Mouse (Mus musculus): Measurements from ENCODE around the gene Aip. TPM values are rescaled to one million over a fixed set of nuclear protein-coding genes. Genes with fewer than 3 reads are reported as not detected.

Aip gene
- polyA plus RNA-seq, 1 experiment from 2014 or later = 92.4 TPM

DNA sequence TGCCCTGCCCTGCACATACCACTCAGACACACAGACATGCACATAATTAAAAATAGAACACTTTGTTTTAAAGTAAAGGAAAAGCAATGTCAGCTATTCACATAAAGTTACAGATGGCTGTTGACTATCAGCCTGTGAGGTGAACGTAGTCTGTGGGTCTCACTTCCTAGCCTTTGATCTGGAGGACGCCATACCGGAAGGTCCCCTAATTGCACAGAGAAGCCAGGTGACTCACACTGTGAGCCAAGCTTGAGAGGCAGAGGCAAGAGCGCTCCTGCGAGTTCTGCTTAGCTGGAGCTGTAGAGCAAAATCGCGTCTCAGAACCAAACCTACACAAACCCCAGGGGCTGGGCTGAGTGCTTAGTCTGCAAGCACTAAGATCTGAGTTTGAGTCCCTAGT, 31.9 kb downstream of the Aip start:
- no peak overlapping the region for H3K27ac ChIP-seq (replicated peaks)
- 78% methylated on average over 7 of the region's 7 CpGs for WGBS
- H3K36me3 ChIP-seq = no peaks in the 10 kb centered on the region
- no peaks in the 10 kb centered on the region; the same call in 1 of the 2 replicates for H3K27me3 ChIP-seq
- no peak overlapping the region for H3K4me2 ChIP-seq
- H3K4me1 ChIP-seq (replicated peaks) = peaks cover 22% of the 10 kb centered on the region
- no peak overlapping the region for H3K4me3 ChIP-seq
- no peaks in the 10 kb centered on the region for H3K9me3 ChIP-seq
- no peak overlapping the region for H3K9ac ChIP-seq
- no peak for ATAC-seq (ENCODE audit: low read depth)

DNA sequence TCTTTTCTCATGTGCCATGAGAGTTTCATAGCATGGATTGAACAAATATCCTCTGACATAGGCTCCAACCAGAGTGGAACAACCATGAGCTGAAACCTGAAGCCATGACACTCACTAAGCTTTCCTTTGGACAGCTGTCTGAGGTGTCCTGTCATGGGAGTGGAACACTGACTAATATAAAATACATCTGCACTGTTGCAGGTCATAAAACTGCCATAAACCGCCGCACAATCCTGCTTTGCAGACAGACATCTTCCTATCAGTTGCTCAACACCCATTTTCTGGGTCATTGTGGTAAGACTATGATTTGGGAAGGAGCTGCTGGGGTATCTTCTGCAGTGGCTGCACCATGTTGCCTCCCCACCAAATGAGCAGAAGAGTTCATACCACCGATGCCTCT, 32.9 kb downstream of the Aip start:
- no peak for ATAC-seq (ENCODE audit: low read depth)
- no peak overlapping the region for H3K27ac ChIP-seq (replicated peaks)
- no peak overlapping the region for H3K9ac ChIP-seq
- H3K27me3 ChIP-seq = no peaks in the 10 kb centered on the region; the same call in 1 of the 2 replicates
- WGBS = 86% methylated on average over 3 of the region's 3 CpGs
- H3K4me3 ChIP-seq = no peak overlapping the region
- no peaks in the 10 kb centered on the region for H3K36me3 ChIP-seq
- H3K4me2 ChIP-seq = no peak overlapping the region
- H3K9me3 ChIP-seq = no peaks in the 10 kb centered on the region
- peaks cover 12% of the 10 kb centered on the region for H3K4me1 ChIP-seq (replicated peaks)

DNA sequence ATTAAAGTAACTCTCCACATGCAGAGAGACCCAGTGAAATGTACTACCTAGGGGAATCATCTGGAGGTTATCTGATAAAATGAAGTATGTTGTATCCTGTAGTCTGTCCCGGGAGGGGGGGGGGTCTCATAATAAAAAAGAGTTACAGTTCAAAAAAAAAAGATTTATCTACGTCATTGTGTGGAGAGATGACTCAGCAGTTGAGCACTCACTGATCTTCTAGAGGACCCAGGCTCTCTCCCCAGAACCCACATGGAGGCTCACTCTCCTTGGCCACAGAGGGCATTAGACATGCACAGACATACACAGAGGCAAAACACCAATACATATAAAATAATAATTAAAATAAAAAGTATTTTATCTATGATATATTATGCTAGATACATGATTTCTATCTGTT, 34.3 kb downstream of the Aip start:
- Histone ChIP-seq H3K36me3 (no peaks in the 10 kb centered on the region), H3K27me3 (no peaks in the 10 kb centered on the region; the same call in 1 of the 2 replicates), H3K27ac (replicated peaks) (no peak overlapping the region), H3K4me2 (no peak overlapping the region), H3K9me3 (no peaks in the 10 kb centered on the region), H3K9ac (no peak overlapping the region), H3K4me1 (replicated peaks) (peaks cover 6% of the 10 kb centered on the region), H3K4me3 (no peak overlapping the region)
- no peak for ATAC-seq (ENCODE audit: low read depth)
- 80% methylated on average over 2 of the region's 2 CpGs for WGBS

DNA sequence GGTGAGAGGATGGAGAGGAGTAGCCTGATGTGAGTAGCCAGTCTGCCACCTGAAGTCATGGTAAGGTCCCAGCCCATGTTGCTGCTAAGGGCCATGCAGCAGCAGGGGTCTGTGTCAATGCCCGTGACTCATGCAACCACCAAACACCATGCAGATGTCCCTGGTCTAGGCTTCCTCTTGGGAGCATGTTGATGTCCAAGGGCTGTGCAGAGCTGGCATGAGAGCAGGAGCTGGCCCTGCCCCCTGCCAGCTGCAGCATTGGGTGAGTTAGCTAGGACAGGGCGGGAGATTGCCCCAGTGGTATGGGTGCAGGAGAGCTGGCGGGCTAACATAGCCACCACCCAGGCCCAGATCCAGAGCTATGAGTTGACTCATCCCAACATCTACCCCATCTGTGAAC, 35.2 kb downstream of the Aip start:
- H3K4me3 ChIP-seq = no peak overlapping the region
- H3K4me2 ChIP-seq = no peak overlapping the region
- H3K36me3 ChIP-seq = no peaks in the 10 kb centered on the region
- H3K4me1 ChIP-seq (replicated peaks) = no peaks in the 10 kb centered on the region
- H3K9ac ChIP-seq = no peak overlapping the region
- no peak overlapping the region for H3K27ac ChIP-seq (replicated peaks)
- no peak for ATAC-seq (ENCODE audit: low read depth)
- H3K9me3 ChIP-seq = no peaks in the 10 kb centered on the region
- 84% methylated on average over 3 of the region's 3 CpGs for WGBS
- no peaks in the 10 kb centered on the region; the same call in none of the 2 replicates for H3K27me3 ChIP-seq

DNA sequence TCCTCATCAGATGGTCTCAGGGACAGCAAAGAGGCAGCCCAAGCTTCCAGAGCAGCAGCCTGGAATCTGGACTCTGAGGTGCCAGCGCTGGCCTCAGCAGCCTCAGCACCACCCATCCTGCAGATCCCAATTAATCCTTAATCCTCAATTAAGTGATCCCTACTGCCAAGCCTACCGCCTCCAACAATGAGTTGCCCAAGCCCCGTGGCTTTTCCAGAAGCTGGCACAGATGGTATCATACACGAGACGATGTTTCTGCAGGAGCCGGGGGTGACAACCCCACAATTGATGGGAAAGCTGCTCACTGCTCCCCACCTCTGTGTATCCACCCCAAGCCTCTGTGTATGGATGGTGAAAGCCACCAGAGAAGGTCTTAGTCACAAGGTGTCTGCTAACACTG, 36.5 kb downstream of the Aip start:
- Histone ChIP-seq H3K4me2 (no peak overlapping the region), H3K9me3 (no peaks in the 10 kb centered on the region), H3K9ac (no peak overlapping the region), H3K27ac (replicated peaks) (no peak overlapping the region), H3K4me3 (no peak overlapping the region), H3K4me1 (replicated peaks) (no peaks in the 10 kb centered on the region), H3K36me3 (no peaks in the 10 kb centered on the region), H3K27me3 (no peaks in the 10 kb centered on the region; the same call in none of the 2 replicates)
- ATAC-seq (ENCODE audit: low read depth) = no peak
- WGBS = 82% methylated on average over 6 of the region's 6 CpGs

DNA sequence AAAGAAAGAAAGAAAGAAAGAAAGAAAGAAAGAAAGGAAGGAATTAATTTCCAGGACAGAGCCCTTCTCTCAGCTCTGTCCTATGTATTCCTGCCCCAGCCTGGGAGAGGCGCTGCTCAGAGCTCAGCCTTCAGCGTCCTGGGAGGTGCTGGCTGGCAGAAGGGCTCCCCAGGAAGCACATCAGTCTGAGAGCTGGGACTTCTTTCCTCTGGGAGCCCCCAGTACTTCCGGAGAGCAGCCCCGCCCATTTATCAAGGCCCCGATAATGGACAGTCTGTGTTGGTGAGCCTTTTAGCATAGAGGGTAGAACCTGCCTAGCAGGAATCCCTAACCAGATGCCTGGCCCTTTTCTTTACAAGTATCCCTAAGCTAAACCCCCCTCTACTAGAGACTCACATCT, 37.5 kb downstream of the Aip start:
- Histone ChIP-seq H3K9ac (no peak overlapping the region), H3K4me2 (no peak overlapping the region), H3K4me1 (replicated peaks) (no peaks in the 10 kb centered on the region), H3K9me3 (no peaks in the 10 kb centered on the region), H3K4me3 (no peak overlapping the region), H3K27me3 (no peaks in the 10 kb centered on the region; the same call in none of the 2 replicates), H3K27ac (replicated peaks) (no peak overlapping the region), H3K36me3 (no peaks in the 10 kb centered on the region)
- ATAC-seq (ENCODE audit: low read depth) = no peak
- WGBS = 54% methylated on average over 5 of the region's 5 CpGs

DNA sequence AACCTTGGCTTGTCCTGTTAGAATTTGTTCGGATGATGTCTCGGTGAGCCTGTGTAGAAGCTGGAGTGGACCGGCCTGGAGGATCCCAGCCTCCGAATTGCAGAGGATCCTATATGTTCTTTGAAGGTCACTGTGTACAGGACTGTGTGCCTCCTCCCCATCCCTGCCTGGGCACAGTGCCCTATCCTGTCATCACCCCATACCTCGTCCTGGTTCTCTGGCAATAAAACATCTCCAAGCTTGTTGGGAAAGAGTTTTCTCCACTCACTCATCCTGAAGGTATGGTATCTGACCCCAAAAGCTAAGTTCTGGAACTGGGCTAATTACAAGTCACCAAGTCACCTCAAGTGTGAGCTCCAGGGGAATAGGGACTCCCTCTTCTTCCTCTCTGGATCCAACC, 38.6 kb downstream of the Aip start:
- Histone ChIP-seq H3K27ac (replicated peaks) (no peak overlapping the region), H3K9me3 (no peaks in the 10 kb centered on the region), H3K9ac (no peak overlapping the region), H3K4me2 (no peak overlapping the region), H3K27me3 (no peaks in the 10 kb centered on the region; the same call in none of the 2 replicates), H3K36me3 (no peaks in the 10 kb centered on the region), H3K4me1 (replicated peaks) (no peaks in the 10 kb centered on the region), H3K4me3 (no peak overlapping the region)
- 86% methylated on average over 5 of the region's 5 CpGs for WGBS
- no peak for ATAC-seq (ENCODE audit: low read depth)

DNA sequence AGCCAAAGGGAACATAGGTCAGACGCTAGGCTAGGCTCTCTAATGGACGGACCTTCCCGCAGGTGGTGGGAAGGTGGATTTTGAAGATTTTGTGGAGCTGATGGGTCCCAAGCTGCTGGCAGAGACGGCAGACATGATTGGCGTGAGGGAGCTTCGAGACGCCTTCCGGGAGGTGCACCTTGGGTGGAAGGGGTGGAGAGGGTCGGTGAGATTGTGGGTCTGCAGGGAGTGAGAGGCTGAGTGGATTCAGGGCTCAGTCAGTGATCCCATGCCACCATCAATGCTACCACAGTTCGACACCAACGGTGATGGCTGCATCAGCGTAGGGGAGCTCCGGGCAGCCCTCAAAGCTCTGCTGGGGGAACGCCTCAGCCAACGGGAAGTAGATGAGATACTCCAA, 39.5 kb downstream of the Aip start:
- Histone ChIP-seq H3K9ac (no peak overlapping the region), H3K27me3 (no peaks in the 10 kb centered on the region; the same call in none of the 2 replicates), H3K9me3 (no peaks in the 10 kb centered on the region), H3K4me3 (no peak overlapping the region), H3K27ac (replicated peaks) (no peak overlapping the region), H3K4me2 (no peak overlapping the region), H3K36me3 (no peaks in the 10 kb centered on the region), H3K4me1 (replicated peaks) (no peaks in the 10 kb centered on the region)
- ATAC-seq (ENCODE audit: low read depth) = no peak
- 90% methylated on average over 15 of the region's 15 CpGs for WGBS

DNA sequence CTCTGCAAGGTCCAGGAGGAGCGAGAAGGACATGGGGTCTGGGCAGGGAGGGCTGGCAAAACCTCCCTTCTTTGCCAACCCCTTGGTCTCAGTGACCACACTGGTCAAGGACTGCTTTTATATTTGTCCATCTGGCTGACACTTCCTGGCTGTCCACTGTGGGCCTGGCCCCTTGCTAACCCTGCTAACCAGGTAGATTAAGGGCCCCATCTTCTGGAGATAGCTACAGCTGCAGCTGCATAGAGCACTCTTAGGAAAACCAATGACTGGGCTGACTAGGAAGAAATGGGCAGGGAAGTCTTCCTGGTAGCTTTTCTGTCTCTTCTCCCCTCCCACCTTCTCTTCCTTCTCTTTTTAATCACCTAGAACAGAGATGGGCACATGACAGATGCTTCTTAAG, 40.7 kb downstream of the Aip start:
- Histone ChIP-seq H3K4me1 (replicated peaks) (no peaks in the 10 kb centered on the region), H3K9ac (no peak overlapping the region), H3K27me3 (no peaks in the 10 kb centered on the region; the same call in none of the 2 replicates), H3K4me3 (no peak overlapping the region), H3K9me3 (no peaks in the 10 kb centered on the region), H3K36me3 (no peaks in the 10 kb centered on the region), H3K4me2 (no peak overlapping the region), H3K27ac (replicated peaks) (no peak overlapping the region)
- 75% methylated on average over 1 of the region's 1 CpGs for WGBS
- no peak for ATAC-seq (ENCODE audit: low read depth)

DNA sequence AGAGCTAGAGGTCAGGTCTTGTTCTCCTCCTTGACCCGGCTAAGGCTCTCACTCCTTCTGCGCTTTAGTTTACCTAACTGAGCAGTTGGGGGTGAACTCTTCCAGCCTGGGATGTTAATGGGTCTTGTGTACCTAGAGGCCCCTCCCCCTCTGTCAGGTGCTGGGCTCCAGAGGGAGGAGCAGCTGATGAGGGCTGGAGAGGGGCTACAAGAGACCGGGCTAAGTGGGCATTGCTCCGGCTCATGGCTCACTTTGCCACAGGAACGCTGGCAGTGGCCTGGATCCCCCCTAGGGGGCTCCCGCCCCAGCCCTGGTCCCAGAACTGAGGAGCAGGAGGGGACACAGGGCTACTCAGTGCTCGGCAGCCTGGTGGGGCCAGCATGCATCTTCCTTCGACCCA, 41.8 kb downstream of the Aip start:
- Histone ChIP-seq H3K9me3 (no peaks in the 10 kb centered on the region), H3K4me1 (replicated peaks) (no peaks in the 10 kb centered on the region), H3K27ac (replicated peaks) (no peak overlapping the region), H3K27me3 (no peaks in the 10 kb centered on the region; the same call in none of the 2 replicates), H3K36me3 (no peaks in the 10 kb centered on the region), H3K4me3 (no peak overlapping the region), H3K9ac (no peak overlapping the region), H3K4me2 (no peak overlapping the region)
- WGBS = 34% methylated on average over 8 of the region's 8 CpGs
- no peak for ATAC-seq (ENCODE audit: low read depth)

DNA sequence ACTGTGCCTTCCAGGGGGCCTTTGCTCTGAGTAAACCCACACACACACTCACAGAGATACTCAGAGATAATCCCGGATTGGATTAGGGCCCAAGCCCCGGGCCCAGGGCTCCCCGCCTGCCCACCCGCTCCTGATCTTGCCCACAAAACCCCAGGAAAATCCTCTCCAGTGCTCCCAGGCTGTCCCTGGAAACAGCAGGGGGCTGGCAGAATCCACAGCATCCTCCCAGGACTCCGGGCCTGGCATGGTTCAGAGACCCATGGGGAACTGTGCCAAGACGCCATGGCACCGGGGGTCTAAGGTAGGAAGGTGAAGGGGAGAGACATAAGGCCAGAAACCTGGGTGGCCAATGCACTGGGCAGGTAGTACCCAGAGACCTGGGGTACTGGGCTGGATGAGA, 42.3 kb downstream of the Aip start:
- 85% methylated on average over 7 of the region's 7 CpGs for WGBS

DNA sequence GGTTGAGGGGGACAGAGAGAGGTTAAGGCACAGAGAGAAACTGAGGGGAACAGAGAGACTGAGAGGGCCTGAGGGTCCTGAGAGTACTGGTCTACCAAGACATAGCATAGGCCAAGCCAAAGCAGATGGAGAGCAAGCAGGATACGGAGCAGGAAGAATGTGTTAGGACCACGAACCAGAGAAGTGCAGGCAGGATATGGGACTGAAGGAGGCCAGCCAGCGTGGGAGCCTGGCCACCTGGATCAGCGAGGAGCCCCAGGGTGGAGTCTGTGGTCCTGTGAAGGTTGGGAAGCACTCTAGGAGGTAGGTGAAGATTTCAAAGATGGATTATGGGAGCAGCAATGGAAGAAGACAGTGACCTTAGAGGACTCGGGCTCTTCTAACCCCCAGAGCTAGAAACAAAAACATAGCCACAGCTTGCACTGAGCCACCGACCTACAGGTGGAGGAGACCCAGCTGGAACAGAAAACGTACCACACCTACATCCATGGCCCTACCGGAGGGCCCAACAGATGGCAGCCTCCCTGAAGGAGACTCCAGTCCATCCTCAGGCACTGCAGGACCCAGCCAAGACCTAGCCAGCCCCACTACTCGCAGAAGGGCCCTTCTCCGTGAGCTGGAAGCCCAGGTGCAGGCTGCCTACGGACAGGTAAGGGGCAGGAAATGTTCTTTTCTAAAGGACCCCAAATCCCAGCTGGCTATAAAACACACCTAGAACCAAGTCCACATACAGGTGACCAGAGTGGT, 43.3 kb downstream of the Aip start:
- ATAC-seq (ENCODE audit: low read depth) = no peak

More for the DNA sequence above, 42.3 kb downstream of the Aip start:
- Histone ChIP-seq H3K36me3 (no peaks in the 10 kb centered on the region), H3K9me3 (no peaks in the 10 kb centered on the region), H3K4me2 (no peak overlapping the region), H3K27me3 (no peaks in the 10 kb centered on the region; the same call in none of the 2 replicates), H3K27ac (replicated peaks) (no peak overlapping the region), H3K4me1 (replicated peaks) (no peaks in the 10 kb centered on the region), H3K4me3 (no peak overlapping the region), H3K9ac (no peak overlapping the region)
- ATAC-seq (ENCODE audit: low read depth) = no peak

DNA sequence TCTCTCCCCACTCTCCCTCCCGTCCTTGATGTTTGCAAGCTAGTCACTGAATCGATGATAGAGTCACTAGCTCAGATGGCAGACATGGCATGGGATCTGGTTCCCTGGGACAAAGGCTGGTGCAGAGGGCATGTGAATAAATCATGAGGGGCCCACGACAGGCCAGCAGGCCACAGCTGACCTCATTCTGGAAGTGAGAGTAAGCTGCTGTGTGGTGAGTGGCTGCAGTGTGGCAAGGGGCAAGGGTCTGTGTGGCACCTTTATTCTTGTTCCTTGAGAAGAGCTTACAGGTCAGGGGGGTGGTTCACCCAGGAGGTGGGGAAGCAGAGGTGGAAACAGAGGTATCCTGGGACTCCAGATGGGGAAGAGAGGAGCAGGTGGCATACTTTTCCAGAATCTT, 44.3 kb downstream of the Aip start, which contains the start of gene Cabp2:
Gene Cabp2 (plus strand): TSS at position 185 of the 400 bp plus-strand sequence.
- Histone ChIP-seq H3K36me3 (no peaks in the 10 kb centered on the region), H3K4me1 (replicated peaks) (no peaks in the 10 kb centered on the region), H3K9ac (no peak within 1 kb of the TSS), H3K4me3 (no peak within 1 kb of the TSS), H3K4me2 (no peak within 1 kb of the TSS), H3K27ac (replicated peaks) (no peak within 1 kb of the TSS), H3K27me3 (no peaks in the 10 kb centered on the region; the same call in 1 of the 2 replicates), H3K9me3 (no peaks in the 10 kb centered on the region)
- WGBS = 53% methylated on average over 3 of the region's 3 CpGs
- no peak for ATAC-seq (ENCODE audit: low read depth)

More for the DNA sequence above, 43.3 kb downstream of the Aip start:
- no peak overlapping the region for H3K4me2 ChIP-seq
- H3K4me3 ChIP-seq = no peak overlapping the region
- no peaks in the 10 kb centered on the region for H3K4me1 ChIP-seq (replicated peaks)
- H3K9me3 ChIP-seq = no peaks in the 10 kb centered on the region
- no peak overlapping the region for H3K27ac ChIP-seq (replicated peaks)
- H3K27me3 ChIP-seq = no peaks in the 10 kb centered on the region; the same call in none of the 2 replicates
- no peaks in the 10 kb centered on the region for H3K36me3 ChIP-seq
- 81% methylated on average over 11 of the region's 11 CpGs for WGBS
- no peak overlapping the region for H3K9ac ChIP-seq
